ENCODE assay signal across 8 mouse cellular contexts in genomic region chr2:106002835-106003739, GRCm38 (mm10). TPM values are rescaled to one million over a fixed set of nuclear protein-coding genes. Genes with fewer than 3 reads are reported as not detected.
DNase-seq lines count a peak whose midpoint lies in the region; ATAC-seq lines count a peak whose summit lies in the region.

Dnajc24 (minus strand) TSS chr2:106003549.

- 2% methylated on average over 44 of the region's 44 CpGs for WGBS in heart, embryonic 13.5 days
- 2% methylated on average over 44 of the region's 44 CpGs for WGBS in liver, embryonic 12.5 days (ENCODE audit: insufficient replicate concordance)
- WGBS in stomach, embryonic 15.5 days, result 2% methylated on average over 44 of the region's 44 CpGs

- ATAC-seq in heart, embryonic 13.5 days (ENCODE audit: extremely low read depth, insufficient number of reproducible peaks, low FRiP score, low TSS enrichment), result peak; percentile 85
- peak; percentile 98 for ATAC-seq in liver, embryonic 12.5 days
- peak; percentile 98 for ATAC-seq in stomach, embryonic 15.5 days (ENCODE audit: insufficient read depth, low FRiP score, low read depth)

- peaks cover 8% of the 10 kb centered on the region for H3K36me3 ChIP-seq in heart, embryonic 13.5 days
- 0 out of 2 replicates have a peak, but pooled peaks cover 4% of the 10 kb centered on the region for H3K36me3 ChIP-seq in liver, embryonic 12.5 days
- H3K36me3 ChIP-seq in stomach, embryonic 15.5 days, result no peaks in the 10 kb centered on the region

- H3K27me3 ChIP-seq in heart, embryonic 13.5 days (replicated peaks), result 0 out of 2 replicates have a peak, but pooled peaks cover 6% of the 10 kb centered on the region
- H3K27me3 ChIP-seq in liver, embryonic 12.5 days (replicated peaks), result peaks cover 4% of the 10 kb centered on the region; the same call in 1 of the 2 replicates
- H3K27me3 ChIP-seq in stomach, embryonic 15.5 days (replicated peaks), result no peaks in the 10 kb centered on the region

- H3K4me1 ChIP-seq in brown adipose tissue, adult 24 weeks (ENCODE audit: control insufficient read depth, insufficient read depth, insufficient read length, low read length), result no peaks in the 10 kb centered on the region; the same call in 1 of the 2 replicates
- H3K4me1 ChIP-seq in heart, embryonic 13.5 days, result peaks cover 7% of the 10 kb centered on the region
- H3K4me1 ChIP-seq in liver, embryonic 12.5 days, result peaks cover 11% of the 10 kb centered on the region; the same call in 1 of the 2 replicates
- H3K4me1 ChIP-seq in stomach, embryonic 15.5 days, result no peaks in the 10 kb centered on the region

- 0 out of 2 replicates have a peak within 1 kb of the TSS, but pooled peaks have one; percentile 35 for H3K27ac ChIP-seq in brown adipose tissue, adult 24 weeks (replicated peaks; ENCODE audit: low read depth, low read length)
- H3K27ac ChIP-seq in heart, embryonic 13.5 days (replicated peaks), result peak within 1 kb of the TSS; percentile 69
- peak within 1 kb of the TSS; percentile 80 for H3K27ac ChIP-seq in liver, embryonic 12.5 days
- H3K27ac ChIP-seq in stomach, embryonic 15.5 days, result peak within 1 kb of the TSS; percentile 85

- peak within 1 kb of the TSS; percentile 74 for H3K4me2 ChIP-seq in heart, embryonic 13.5 days
- H3K4me2 ChIP-seq in liver, embryonic 12.5 days, result peak within 1 kb of the TSS; percentile 76
- H3K4me2 ChIP-seq in stomach, embryonic 15.5 days, result peak within 1 kb of the TSS; percentile 59

- H3K4me3 ChIP-seq in brown adipose tissue, adult 24 weeks (ENCODE audit: insufficient read depth, low read depth, low read length), result peak within 1 kb of the TSS; percentile 97
- H3K4me3 ChIP-seq in heart, embryonic 13.5 days, result peak within 1 kb of the TSS; percentile 67
- H3K4me3 ChIP-seq in liver, embryonic 12.5 days, result peak within 1 kb of the TSS; percentile 87
- H3K4me3 ChIP-seq in stomach, embryonic 15.5 days (replicated peaks), result peak within 1 kb of the TSS; percentile 93

- H3K9me3 ChIP-seq in heart, embryonic 13.5 days, result no peaks in the 10 kb centered on the region
- no peaks in the 10 kb centered on the region for H3K9me3 ChIP-seq in liver, embryonic 12.5 days (replicated peaks)
- no peaks in the 10 kb centered on the region for H3K9me3 ChIP-seq in stomach, embryonic 15.5 days

- peak; percentile 92 for DNase-seq in CD4-positive, CD25-positive, alpha-beta regulatory T cell, adult 2 months (ENCODE audit: low read depth, low spot score)
- DNase-seq in fat pad, adult 2 months (ENCODE audit: extremely low read depth, low read depth, low spot score), result peak; percentile 21
- peak; percentile 93 for DNase-seq in kidney, postnatal 10 days
- peak; percentile 81 to 86 for DNase-seq in natural killer cell, adult 2 months (ENCODE audit: low spot score in 2 of 2)

- H3K9ac ChIP-seq in heart, embryonic 13.5 days, result peak within 1 kb of the TSS; percentile 88
- H3K9ac ChIP-seq in liver, embryonic 12.5 days, result peak within 1 kb of the TSS; percentile 87
- peak within 1 kb of the TSS; percentile 65 for H3K9ac ChIP-seq in stomach, embryonic 15.5 days

RNA-seq across cellular contexts. Expression of gene Dnajc24, which starts in this region (rescaled TPM):
- 26.6 and 33.0 TPM in 2 replicates for polyA plus RNA-seq in brown adipose tissue, adult 24 weeks (2012; ENCODE audit: insufficient read depth, insufficient read length, missing spikeins)
- 27.0 and 30.4 TPM in 2 replicates for polyA plus RNA-seq in heart, embryonic 13.5 days (2015; fragmentation: Nextera tagmentation; extraction: Ambion mirVana)
- polyA plus RNA-seq in liver, embryonic 12.5 days (2016; fragmentation: Nextera tagmentation; extraction: Ambion mirVana), result 27.8 and 27.9 TPM in 2 replicates
- polyA plus RNA-seq in stomach, embryonic 15.5 days (2015; fragmentation: Nextera tagmentation; extraction: Ambion mirVana), result 34.2 and 37.0 TPM in 2 replicates

Comparison
In these comparisons a context has a peak if more than half of its experiments do, and no peak if none do; other contexts are left out.
1. Peak in every context shown above with its lines: DNase-seq, ATAC-seq, H3K4me3 ChIP-seq and H3K27ac ChIP-seq.
2. DNase-seq: peak in every context shown above with its lines; median percentile 93 in kidney, postnatal 10 days; 92 in CD4-positive, CD25-positive, alpha-beta regulatory T cell, adult 2 months; 84 in natural killer cell, adult 2 months; 21 in fat pad, adult 2 months.
3. H3K27ac ChIP-seq: peak in every context shown above with its lines; median percentile 85 in stomach, embryonic 15.5 days; 80 in liver, embryonic 12.5 days; 69 in heart, embryonic 13.5 days; 35 in brown adipose tissue, adult 24 weeks.